Mouse (Mus musculus): ENCODE measurements around the gene Ltb. TPM values are rescaled to one million over a fixed set of nuclear protein-coding genes. Genes with fewer than 3 reads are reported as not detected.

Gene Ltb
- polyA plus RNA-seq (2015; fragmentation: Nextera tagmentation; extraction: Ambion mirVana): 0.20 TPM in 1 of 2 replicates, not detected in the other

DNA sequence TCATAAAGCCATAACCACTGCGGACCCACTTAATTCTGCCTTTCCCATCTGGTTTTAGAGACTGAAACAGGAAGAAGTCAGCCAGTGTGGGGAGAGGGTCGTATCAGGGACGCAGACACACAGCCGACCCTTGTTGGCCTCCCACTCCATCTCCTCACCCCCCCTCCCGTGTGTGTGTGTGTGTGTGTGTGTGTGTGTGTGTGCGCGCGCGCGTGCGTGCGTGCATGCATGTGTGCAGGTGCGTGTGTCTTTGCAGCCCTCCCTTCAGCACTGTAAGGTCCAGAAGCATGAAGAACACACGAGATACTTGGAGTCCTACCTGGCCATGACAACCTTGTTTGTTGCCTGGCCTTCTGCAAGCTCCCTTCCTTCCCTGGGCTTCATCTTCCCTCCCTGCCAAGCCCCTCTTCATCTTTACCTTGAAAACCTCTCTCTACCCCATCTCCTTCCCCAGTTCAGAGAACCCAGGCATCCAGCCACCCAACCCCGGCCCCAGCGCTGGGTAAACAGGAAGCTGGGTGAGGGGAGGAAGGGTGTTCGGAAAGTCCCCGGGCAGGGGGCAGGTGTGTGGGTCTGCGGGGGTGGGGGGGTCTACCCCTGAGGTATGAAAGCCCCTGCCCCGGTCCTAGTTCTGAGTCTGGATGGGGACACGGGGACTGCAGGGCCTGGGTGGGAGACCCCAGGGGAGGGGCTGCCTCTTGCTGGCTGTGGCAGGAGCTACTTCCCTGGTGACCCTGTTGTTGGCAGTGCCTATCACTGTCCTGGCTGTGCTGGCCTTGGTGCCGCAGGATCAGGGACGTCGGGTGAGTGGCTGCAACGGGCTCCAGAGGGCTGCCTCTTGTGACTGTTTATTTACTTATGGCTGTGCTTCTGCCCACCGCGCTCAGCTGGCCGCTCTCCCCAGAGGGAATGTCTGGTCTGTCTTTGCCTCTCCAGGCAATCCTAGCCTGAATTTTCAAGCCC lies at the start of gene Ltb:
Gene Ltb (plus strand): TSS at position 559 of the 963 bp plus-strand sequence.
- H3K36me3 ChIP-seq (ENCODE audit: poor library complexity, severe bottlenecking): no peaks in the 10 kb centered on the region
- peak within 1 kb of the TSS; percentile 41 for H3K4me3 ChIP-seq

DNA sequence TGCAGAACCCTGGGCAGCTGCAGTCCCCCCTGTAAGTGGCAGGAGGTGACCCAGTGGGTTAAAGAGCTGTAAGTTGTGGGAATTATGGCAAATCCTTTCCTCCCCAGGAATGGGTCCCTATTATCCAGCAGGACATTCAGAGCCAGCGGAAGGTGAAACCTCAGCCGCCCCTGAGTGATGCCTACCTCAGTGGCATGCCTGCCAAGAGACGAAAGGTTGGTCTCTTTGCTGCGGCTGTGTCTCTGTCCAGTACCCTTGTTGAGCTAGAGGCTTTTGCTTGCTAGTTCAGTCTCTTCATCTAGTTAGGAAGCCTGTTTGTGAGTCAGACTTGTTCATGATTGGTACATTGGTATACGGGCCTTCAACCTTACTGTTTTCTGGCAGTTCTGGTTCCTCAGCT lies 48.1 kb upstream of the Ltb start:
- H3K27me3 ChIP-seq: no peaks in the 10 kb centered on the region
- H3K36me3 ChIP-seq (ENCODE audit: poor library complexity, severe bottlenecking): peaks cover 98% of the 10 kb centered on the region
- no peak for ATAC-seq
- no peak overlapping the region for H3K4me2 ChIP-seq
- no peak overlapping the region for H3K27ac ChIP-seq
- WGBS: 88% methylated on average over 5 of the region's 5 CpGs
- H3K9me3 ChIP-seq (replicated peaks): no peaks in the 10 kb centered on the region
- no peak overlapping the region for H3K4me3 ChIP-seq
- H3K4me1 ChIP-seq: no peaks in the 10 kb centered on the region
- no peak overlapping the region for H3K9ac ChIP-seq

More for the DNA sequence above, at the start of gene Ltb:
- H3K9me3 ChIP-seq (replicated peaks): no peaks in the 10 kb centered on the region
- peaks cover 10% of the 10 kb centered on the region for H3K4me1 ChIP-seq
- ATAC-seq: no peak
- no peak within 1 kb of the TSS for H3K9ac ChIP-seq
- peak within 1 kb of the TSS; percentile 71 for H3K4me2 ChIP-seq
- 79% methylated on average over 28 of the region's 28 CpGs for WGBS
- H3K27me3 ChIP-seq: peaks cover 48% of the 10 kb centered on the region
- H3K27ac ChIP-seq: no peak within 1 kb of the TSS

DNA sequence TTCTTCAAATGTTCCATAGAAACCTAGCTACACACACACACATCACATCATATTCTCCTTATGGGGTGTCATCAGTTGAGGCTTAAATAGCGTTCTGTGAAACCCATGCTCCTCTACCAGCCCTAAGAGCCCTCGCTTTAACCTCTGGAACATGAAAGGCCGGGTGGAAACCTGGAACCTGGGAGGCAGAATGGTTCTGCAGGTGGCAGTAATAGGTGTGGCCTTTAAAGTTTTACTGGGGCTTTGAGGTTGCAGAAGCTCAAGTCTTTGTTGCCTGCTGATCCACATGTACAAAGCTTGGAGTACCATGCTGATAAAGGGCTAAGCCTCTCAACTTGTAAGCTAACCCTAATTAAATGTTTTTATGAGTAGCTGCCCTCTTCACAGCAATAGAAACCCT lies 46.9 kb upstream of the Ltb start:
- no peak overlapping the region; the same call in 1 of the 2 replicates for H3K27ac ChIP-seq
- no peaks in the 10 kb centered on the region for H3K9me3 ChIP-seq (replicated peaks)
- no peak overlapping the region for H3K9ac ChIP-seq
- ATAC-seq: no peak
- H3K4me3 ChIP-seq: no peak overlapping the region
- no peaks in the 10 kb centered on the region for H3K4me1 ChIP-seq
- 67% methylated on average over 3 of the region's 3 CpGs for WGBS
- no peaks in the 10 kb centered on the region for H3K27me3 ChIP-seq
- no peak overlapping the region for H3K4me2 ChIP-seq
- peaks cover 98% of the 10 kb centered on the region for H3K36me3 ChIP-seq (ENCODE audit: poor library complexity, severe bottlenecking)

DNA sequence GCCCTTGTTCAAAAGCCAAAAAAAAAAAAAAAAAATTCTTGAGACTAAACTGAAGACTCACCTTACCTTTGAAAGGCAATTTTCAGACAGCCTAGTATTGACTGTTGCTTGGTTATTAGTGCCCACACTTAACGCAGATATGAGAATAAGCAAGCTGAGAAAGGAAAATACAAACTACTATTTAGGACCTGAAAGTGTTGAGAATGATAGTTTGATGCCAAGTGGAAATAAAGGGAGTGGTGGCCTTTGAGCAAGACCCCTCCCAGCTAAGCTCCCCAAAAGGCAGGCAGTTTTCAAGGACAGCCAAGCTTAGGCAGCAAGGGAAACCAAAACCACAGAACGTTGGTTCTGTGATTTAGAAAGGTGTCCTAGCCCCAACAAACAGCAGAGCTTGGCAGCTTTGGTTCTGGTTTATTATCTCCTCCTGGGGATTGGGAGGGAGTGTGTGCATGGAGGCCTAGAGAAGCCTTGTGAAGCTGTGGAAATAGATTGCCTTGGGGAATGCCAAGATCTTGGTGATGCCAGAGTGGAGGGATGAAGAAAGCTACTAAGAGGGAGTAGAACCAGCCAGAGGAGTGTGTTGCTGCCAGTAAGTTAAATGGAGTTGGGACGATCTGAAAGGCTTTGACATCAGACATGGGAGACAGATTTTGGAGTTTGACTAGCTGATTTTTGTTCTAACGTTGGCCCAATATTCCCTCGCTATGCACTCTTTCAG lies 46.2 kb upstream of the Ltb start:
- Histone ChIP-seq H3K27me3 (no peaks in the 10 kb centered on the region), H3K9me3 (replicated peaks) (no peaks in the 10 kb centered on the region), H3K4me3 (no peak overlapping the region), H3K36me3 (ENCODE audit: poor library complexity, severe bottlenecking) (peaks cover 98% of the 10 kb centered on the region), H3K4me1 (no peaks in the 10 kb centered on the region), H3K27ac (no peak overlapping the region), H3K4me2 (no peak overlapping the region), H3K9ac (no peak overlapping the region)
- WGBS: 75% methylated on average over 5 of the region's 5 CpGs
- no peak for ATAC-seq

DNA sequence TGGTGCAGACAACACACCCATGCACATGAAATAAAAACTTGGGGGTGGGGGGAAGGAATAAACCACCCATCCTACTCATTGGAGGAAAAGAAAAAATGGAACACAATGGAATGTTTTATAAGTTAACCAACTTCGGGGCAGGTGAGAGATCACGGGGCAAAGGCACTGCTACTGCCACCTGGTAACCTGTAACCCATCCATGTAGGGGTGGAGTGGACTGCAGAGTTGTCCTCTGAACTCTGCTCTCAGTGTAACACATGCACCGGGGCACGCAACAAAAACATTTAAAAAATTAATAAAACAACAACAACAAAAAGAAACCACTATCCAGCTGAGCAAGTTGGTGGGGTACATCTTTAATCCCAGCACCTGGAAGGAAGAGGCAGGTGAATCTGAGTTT lies 42.1 kb upstream of the Ltb start:
- H3K4me1 ChIP-seq: no peaks in the 10 kb centered on the region
- WGBS: 95% methylated on average over 4 of the region's 4 CpGs
- H3K27ac ChIP-seq: no peak overlapping the region
- H3K27me3 ChIP-seq: no peaks in the 10 kb centered on the region
- H3K4me2 ChIP-seq: no peak overlapping the region
- peaks cover 98% of the 10 kb centered on the region for H3K36me3 ChIP-seq (ENCODE audit: poor library complexity, severe bottlenecking)
- no peak for ATAC-seq
- no peaks in the 10 kb centered on the region for H3K9me3 ChIP-seq (replicated peaks)
- H3K9ac ChIP-seq: no peak overlapping the region
- H3K4me3 ChIP-seq: no peak overlapping the region

DNA sequence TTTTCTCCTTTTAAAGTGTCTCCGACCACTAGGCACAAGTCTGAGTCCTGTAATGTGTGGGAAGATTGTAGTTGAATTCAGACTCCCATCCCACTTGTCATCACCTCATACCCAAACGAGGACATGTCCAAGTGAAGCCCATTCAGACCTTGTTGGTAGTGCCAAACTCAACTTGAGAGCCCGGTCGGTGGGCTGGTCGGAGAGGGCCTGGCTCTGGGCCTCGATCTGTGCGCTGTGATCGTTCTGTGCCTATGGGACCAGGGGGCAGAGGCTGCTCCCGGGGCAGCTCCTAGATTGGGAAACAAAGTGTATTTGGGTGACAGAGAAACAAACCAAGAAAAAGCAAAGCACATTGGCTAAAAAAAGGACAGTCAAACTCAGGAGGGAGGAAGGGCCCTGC lies 41.2 kb upstream of the Ltb start:
- no peaks in the 10 kb centered on the region for H3K9me3 ChIP-seq (replicated peaks)
- no peak overlapping the region for H3K4me3 ChIP-seq
- no peaks in the 10 kb centered on the region for H3K27me3 ChIP-seq
- H3K36me3 ChIP-seq (ENCODE audit: poor library complexity, severe bottlenecking): peaks cover 98% of the 10 kb centered on the region
- H3K9ac ChIP-seq: no peak overlapping the region
- no peak for ATAC-seq
- H3K27ac ChIP-seq: no peak overlapping the region
- H3K4me1 ChIP-seq: no peaks in the 10 kb centered on the region
- no peak overlapping the region for H3K4me2 ChIP-seq
- 89% methylated on average over 9 of the region's 9 CpGs for WGBS

DNA sequence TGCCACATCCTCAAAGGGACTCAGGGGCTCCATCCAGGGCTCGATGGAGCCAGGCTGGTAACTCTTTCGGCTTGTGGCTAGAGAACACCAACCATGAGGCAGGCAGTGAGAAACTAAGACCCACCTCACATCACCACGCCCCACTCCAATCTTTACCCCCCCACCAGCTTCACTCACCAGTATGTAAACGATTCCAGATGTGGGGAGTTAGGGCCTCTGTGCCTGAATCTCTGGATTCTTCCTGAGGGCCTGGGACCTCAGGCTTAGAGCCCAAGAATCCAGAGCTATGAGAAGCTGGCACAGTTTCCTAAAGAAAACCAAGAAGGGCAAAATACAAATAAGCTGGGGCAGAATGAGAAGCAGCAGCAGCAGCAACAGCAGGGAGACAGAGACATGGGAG lies 40.3 kb upstream of the Ltb start:
- WGBS: 89% methylated on average over 4 of the region's 4 CpGs
- no peak overlapping the region for H3K9ac ChIP-seq
- no peaks in the 10 kb centered on the region for H3K27me3 ChIP-seq
- no peaks in the 10 kb centered on the region for H3K9me3 ChIP-seq (replicated peaks)
- no peak overlapping the region for H3K27ac ChIP-seq
- peaks cover 98% of the 10 kb centered on the region for H3K36me3 ChIP-seq (ENCODE audit: poor library complexity, severe bottlenecking)
- no peak for ATAC-seq
- no peak overlapping the region for H3K4me2 ChIP-seq
- H3K4me3 ChIP-seq: no peak overlapping the region
- no peaks in the 10 kb centered on the region for H3K4me1 ChIP-seq

DNA sequence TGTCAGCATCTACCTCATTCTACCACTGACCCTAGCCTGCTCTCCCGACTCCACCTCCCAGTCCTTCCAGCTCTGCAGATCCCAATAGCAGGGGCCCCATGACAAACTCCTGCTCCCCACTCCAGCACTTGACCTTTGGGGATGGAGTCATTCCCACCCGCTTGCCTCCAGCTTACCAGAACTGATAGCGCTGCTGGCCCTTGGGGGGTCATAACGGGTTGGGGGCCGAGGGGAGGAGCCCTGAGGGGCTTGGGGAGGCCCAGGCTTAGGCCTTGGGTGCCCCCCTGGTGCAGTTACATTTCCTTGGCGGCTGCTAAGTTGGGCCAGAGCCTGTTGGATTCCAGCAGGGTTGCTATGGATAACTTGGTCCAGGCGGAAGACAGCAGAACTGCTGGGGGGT lies 39.6 kb upstream of the Ltb start:
- no peaks in the 10 kb centered on the region for H3K27me3 ChIP-seq
- 77% methylated on average over 7 of the region's 7 CpGs for WGBS
- H3K4me2 ChIP-seq: no peak overlapping the region
- peaks cover 98% of the 10 kb centered on the region for H3K36me3 ChIP-seq (ENCODE audit: poor library complexity, severe bottlenecking)
- no peak overlapping the region for H3K9ac ChIP-seq
- ATAC-seq: no peak
- no peaks in the 10 kb centered on the region for H3K4me1 ChIP-seq
- H3K27ac ChIP-seq: no peak overlapping the region
- H3K4me3 ChIP-seq: no peak overlapping the region
- no peaks in the 10 kb centered on the region for H3K9me3 ChIP-seq (replicated peaks)

DNA sequence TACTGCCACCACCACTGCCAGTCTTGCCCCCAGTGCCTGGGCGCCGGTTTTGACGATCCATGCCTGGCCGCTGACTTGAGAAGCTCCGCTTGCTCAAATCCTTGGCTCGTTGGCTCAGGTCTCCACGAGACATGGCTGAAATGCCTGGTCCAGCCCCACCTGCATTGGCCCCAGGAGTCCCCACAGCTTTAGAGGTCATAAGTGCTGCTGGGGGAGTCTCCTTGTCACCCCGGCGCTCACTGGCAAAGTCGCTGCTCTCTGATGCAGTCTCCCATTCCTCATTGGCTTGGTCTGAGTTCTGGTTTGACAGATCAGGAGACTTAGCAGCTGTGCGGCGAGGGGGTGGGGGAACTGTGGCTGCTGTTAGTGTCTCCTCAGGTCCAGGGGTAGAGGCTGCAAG lies 38.8 kb upstream of the Ltb start:
- 90% methylated on average over 12 of the region's 12 CpGs for WGBS
- H3K4me2 ChIP-seq: no peak overlapping the region
- H3K9ac ChIP-seq: no peak overlapping the region
- no peak overlapping the region for H3K27ac ChIP-seq
- no peaks in the 10 kb centered on the region for H3K4me1 ChIP-seq
- peaks cover 98% of the 10 kb centered on the region for H3K36me3 ChIP-seq (ENCODE audit: poor library complexity, severe bottlenecking)
- no peaks in the 10 kb centered on the region for H3K27me3 ChIP-seq
- H3K4me3 ChIP-seq: no peak overlapping the region
- no peak for ATAC-seq
- H3K9me3 ChIP-seq (replicated peaks): no peaks in the 10 kb centered on the region

DNA sequence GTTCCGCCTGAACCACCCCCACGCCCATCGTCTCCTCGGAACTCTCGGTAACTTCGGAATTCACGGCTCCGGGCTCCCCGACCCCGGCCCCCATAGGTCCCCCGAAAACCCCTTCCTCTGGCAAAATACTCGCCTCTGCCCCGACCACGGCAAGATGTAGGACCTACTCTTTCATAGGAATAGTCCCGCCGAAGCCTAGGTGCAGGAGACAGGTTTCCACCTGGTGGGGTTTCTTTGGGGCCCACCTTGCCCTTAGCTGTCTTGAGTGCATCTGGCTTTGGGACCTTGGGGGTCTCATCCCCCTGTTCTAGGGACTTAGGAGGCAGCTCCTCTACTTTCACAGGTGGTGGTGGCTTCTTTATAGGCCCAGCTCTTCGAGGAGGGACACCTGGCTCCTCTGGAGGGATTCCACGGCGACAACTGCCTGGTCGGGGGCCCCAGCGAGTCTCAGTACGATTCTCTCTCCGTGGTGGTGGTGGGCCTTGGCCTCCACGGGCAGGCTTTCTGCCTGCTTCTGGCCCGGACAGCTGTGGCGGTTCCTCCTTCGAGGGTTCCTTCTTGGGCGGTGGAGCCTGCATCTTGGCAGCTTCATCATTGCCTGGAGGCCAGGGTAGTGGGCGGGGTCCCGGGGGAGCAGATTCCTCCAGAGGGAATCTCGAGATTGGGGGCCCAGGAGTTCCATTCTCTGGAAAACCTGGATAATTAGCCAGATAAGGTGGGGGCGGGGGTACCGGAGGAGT lies 37.6 kb upstream of the Ltb start:
- Histone ChIP-seq H3K4me1 (peaks cover 3% of the 10 kb centered on the region; the same call in 1 of the 2 replicates), H3K4me2 (no peak overlapping the region), H3K27ac (no peak overlapping the region), H3K9me3 (replicated peaks) (no peaks in the 10 kb centered on the region), H3K4me3 (no peak overlapping the region), H3K27me3 (no peaks in the 10 kb centered on the region), H3K36me3 (ENCODE audit: poor library complexity, severe bottlenecking) (peaks cover 100% of the 10 kb centered on the region), H3K9ac (no peak overlapping the region)
- 92% methylated on average over 33 of the region's 33 CpGs for WGBS
- no peak for ATAC-seq

DNA sequence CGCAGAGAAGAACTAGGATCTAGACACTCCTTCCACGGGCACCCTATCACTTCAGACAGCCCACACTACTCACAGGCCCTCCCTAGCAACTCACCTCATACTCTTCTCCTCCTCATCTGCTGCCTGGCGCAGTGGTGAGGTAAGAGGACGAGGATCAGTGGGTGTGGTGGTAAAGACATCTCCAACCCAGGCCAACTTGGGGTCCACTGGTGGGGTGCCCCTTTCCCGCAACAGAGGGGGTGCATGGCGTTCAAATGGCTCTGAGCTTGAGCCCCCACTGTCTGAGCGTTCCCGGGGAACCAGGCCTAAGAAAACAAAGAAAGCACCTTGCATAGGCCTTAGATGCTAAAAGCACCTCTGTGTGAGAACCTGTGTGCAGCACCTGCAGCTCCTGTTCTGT lies 37.0 kb upstream of the Ltb start:
- no peak overlapping the region for H3K9ac ChIP-seq
- no peak overlapping the region for H3K27ac ChIP-seq
- peaks cover 9% of the 10 kb centered on the region for H3K4me1 ChIP-seq
- no peaks in the 10 kb centered on the region for H3K27me3 ChIP-seq
- WGBS: 94% methylated on average over 8 of the region's 8 CpGs
- H3K9me3 ChIP-seq (replicated peaks): no peaks in the 10 kb centered on the region
- no peak overlapping the region for H3K4me3 ChIP-seq
- ATAC-seq: no peak
- no peak overlapping the region for H3K4me2 ChIP-seq
- peaks cover 100% of the 10 kb centered on the region for H3K36me3 ChIP-seq (ENCODE audit: poor library complexity, severe bottlenecking)
